Mouse (Mus musculus) effector memory CD4-positive, alpha-beta T cell, adult 7 months (primary cell): ENCODE measurements around the gene Smim22. TPM values are rescaled to one million over a fixed set of nuclear protein-coding genes. Genes with fewer than 3 reads are reported as not detected.

Experiments
- polyA plus RNA-seq: library from polyadenylated mRNA; unstranded; fragments of 100-300 nt; shearing (Covaris generic); gene quantifications from one replicate; pipeline ENCODE4 v1.2.1, GENCODE M21; 2017

Smim22 gene
- polyA plus RNA-seq: not detected

GRCm38 (mm10) chr16:5007067-5007466, at the start of gene Smim22:
TSS of gene Smim22 (plus strand) at chr16:5007288.

GRCm38 (mm10) chr16:4963797-4964709, 43.0 kb upstream of the Smim22 start, which contains the start of gene Anks3:
TSS of gene Anks3 (minus strand) at chr16:4964205.

GRCm38 (mm10) chr16:4997553-4997952, 9.5 kb upstream of the Smim22 start, which contains the start of gene Sept12:
TSS of gene Sept12 (minus strand) at chr16:4997852.

GRCm38 (mm10) chr16:5013054-5013838, 6.2 kb downstream of the Smim22 start, which contains the start of gene Rogdi:
TSS of gene Rogdi (minus strand) at chr16:5013553.

GRCm38 (mm10) chr16:5049774-5050234, 42.7 kb downstream of the Smim22 start, which contains the start of the genes Glyr1 and Ubn1:
TSS of gene Glyr1 (minus strand) at chr16:5049863.
TSS of gene Ubn1 (plus strand) at chr16:5050057.

Other genes with a start within 250 kb of the Smim22 start
- gene Cdip1, start 217.0 kb upstream of the Smim22 start, polyA plus RNA-seq: 47.7 TPM
- 0.29 TPM for gene 4930562C15Rik, start 171.9 kb upstream of the Smim22 start, polyA plus RNA-seq
- gene Ubald1, start 127.0 kb upstream of the Smim22 start, polyA plus RNA-seq: 78.3 TPM
- gene Mgrn1, start 121.0 kb upstream of the Smim22 start, polyA plus RNA-seq: 49.6 TPM
- gene Nudt16l1, start 68.5 kb upstream of the Smim22 start, polyA plus RNA-seq: 71.1 TPM
- 54.5 TPM for gene Anks3, start 43.1 kb upstream of the Smim22 start, polyA plus RNA-seq
- gene Sept12, start 9.4 kb upstream of the Smim22 start, polyA plus RNA-seq: 0.24 TPM
- 14.6 TPM for gene Rogdi, start 6.3 kb downstream of the Smim22 start, polyA plus RNA-seq
- gene Glyr1, start 42.6 kb downstream of the Smim22 start, polyA plus RNA-seq: 109 TPM
- gene Ubn1, start 42.8 kb downstream of the Smim22 start, polyA plus RNA-seq: 62.2 TPM
- gene Ppl, start 125.1 kb downstream of the Smim22 start, polyA plus RNA-seq: 0.37 TPM
- not detected for gene Sec14l5, start 139.8 kb downstream of the Smim22 start, polyA plus RNA-seq
- gene Nagpa, start 196.7 kb downstream of the Smim22 start, polyA plus RNA-seq: 38.5 TPM
- not detected for gene AU021092, start 215.0 kb downstream of the Smim22 start, polyA plus RNA-seq
- 37.7 TPM for gene Alg1, start 226.3 kb downstream of the Smim22 start, polyA plus RNA-seq
- 26.7 TPM for gene Eef2kmt, start 248.7 kb downstream of the Smim22 start, polyA plus RNA-seq